Mouse (Mus musculus): Measurements from ENCODE around the gene Rbbp4.

DNA sequence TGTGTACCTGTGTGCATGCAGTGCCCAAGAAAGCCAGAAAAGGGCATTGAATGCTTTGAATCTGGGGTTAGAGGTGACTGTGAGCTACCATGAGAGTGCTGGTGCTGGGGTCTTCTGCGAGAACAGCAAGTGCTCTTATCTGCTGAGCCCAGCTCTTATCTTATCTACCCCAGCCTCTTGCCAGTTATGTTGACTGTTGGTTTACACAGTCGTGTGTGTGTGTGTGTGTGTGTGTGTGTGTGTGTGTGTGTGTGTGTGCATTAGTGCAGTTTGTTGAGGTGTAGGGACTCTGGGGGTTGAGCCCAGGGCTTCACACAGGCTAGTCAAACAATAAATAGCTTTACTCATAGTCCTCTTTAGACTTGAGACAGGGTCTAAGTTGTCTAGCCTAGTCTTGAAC is 40.0 kb downstream of the Rbbp4 start:
- TF ChIP-seq CTCF (IDR thresholded peaks at IDR 0.05; ENCODE audit: control insufficient read depth, insufficient read depth, insufficient replicate concordance, low read depth, low read length) (no peak), POLR2A (IDR thresholded peaks at IDR 0.05; ENCODE audit: control insufficient read depth, low read depth, low read length) (no peak)

Measured in testis, adult 2 months (tissue).